Mouse (Mus musculus) forebrain, postnatal 0 days (tissue): ENCODE data around the gene Klhl35. TPM values are rescaled to one million over a fixed set of nuclear protein-coding genes. Genes with fewer than 3 reads are reported as not detected.

Source experiments
- ATAC-seq: fragments of 200-750 bp; cut with Nextera tagmentation; 2 replicates; pipeline ENCODE4 v1.8.0; 2017; ENCODE audit warnings: mild to moderate bottlenecking, moderate library complexity
- DNase-seq: peaks from one replicate; pipeline ENCODE4 v3.0.0-alpha.2; 2015
- H3K27ac ChIP-seq: fragments of 300-500 bp; sonication (generic); 2 replicates; pipeline ENCODE4 v1.5.1; 2014; ENCODE audit warnings: low read depth, mild to moderate bottlenecking, antibody characterized with exemption, low read length, moderate library complexity, mixed read lengths
- H3K27me3 ChIP-seq: fragments of 300-500 bp; sonication (generic); 2 replicates; pipeline ENCODE4 v1.6.1; 2014; ENCODE audit warnings: mild to moderate bottlenecking, low read length, mixed read lengths; ENCODE audit not compliant: insufficient read depth
- H3K36me3 ChIP-seq: fragments of 300-500 bp; sonication (generic); 2 replicates; pipeline ENCODE4 v1.6.1; 2014; ENCODE audit warnings: mild to moderate bottlenecking, moderate library complexity; ENCODE audit not compliant: insufficient read depth
- H3K4me1 ChIP-seq: fragments of 300-500 bp; sonication (generic); 2 replicates; pipeline ENCODE4 v1.6.1; 2014; ENCODE audit warnings: antibody characterized with exemption; ENCODE audit not compliant: insufficient read depth
- H3K4me2 ChIP-seq: fragments of 300-500 bp; sonication (generic); 2 replicates; pipeline ENCODE4 v1.6.1; 2014; ENCODE audit warnings: low read depth, mild to moderate bottlenecking, moderate library complexity
- H3K4me3 ChIP-seq: fragments of 300-500 bp; sonication (generic); 2 replicates; pipeline ENCODE4 v1.5.1; 2014; ENCODE audit warnings: low read depth, low read length, mixed read lengths
- H3K9ac ChIP-seq: fragments of 300-500 bp; sonication (generic); 2 replicates; pipeline ENCODE4 v1.6.1; 2014; ENCODE audit warnings: mild to moderate bottlenecking
- H3K9me3 ChIP-seq: fragments of 300-500 bp; sonication (generic); 2 replicates; pipeline ENCODE4 v1.6.1; 2016; ENCODE audit warnings: low read length
- CTCF ChIP-seq: sonication (generic); IDR thresholded peaks from 2 replicates; pipeline ENCODE4 v1.5.1; 2016; ENCODE audit warnings: antibody characterized with exemption, control low read depth, low read depth
- WGBS: fragments of 180-500 bp; shearing (Covaris S2); extraction: QIAGEN DNeasy Blood & Tissue Kit; methylation state at CpG from one replicate; pipeline ENCODE4 v1.1.7; 2014; 5-methylcytosine and 5-hydroxymethylcytosine counted together
- polyA plus RNA-seq: library from polyadenylated mRNA; unstranded; fragments of >200 nt; fragmentation: Nextera tagmentation; extraction: Ambion mirVana; gene quantifications from 2 replicates; pipeline ENCODE4 v1.2.1, GENCODE M21; 2015
- total RNA-seq: library from RNA; depleted of rRNA; stranded (reverse); fragments of >200 nt; gene quantifications from 2 replicates; pipeline ENCODE4 v1.2.3, GENCODE M21; 2014; rRNA removed

The Klhl35 gene
- total RNA-seq: 3.8 and 4.5 TPM in 2 replicates
- 3.1 and 3.4 TPM in 2 replicates for polyA plus RNA-seq

GRCm38 (mm10) chr7:99465811-99466210 lies at the start of gene Klhl35:
Klhl35 (plus strand) TSS chr7:99466004.
- DNase-seq (peak; percentile 75), ATAC-seq (0 out of 2 replicates have a peak, but pooled peaks have one; percentile 8)
- H3K4me3 ChIP-seq: no peak within 1 kb of the TSS
- WGBS: 13% methylated on average over 8 of the region's 8 CpGs
- peaks cover 21% of the 10 kb centered on the region for H3K4me1 ChIP-seq
- no peaks in the 10 kb centered on the region for H3K9me3 ChIP-seq
- TF ChIP-seq CTCF: no peak
- peak within 1 kb of the TSS; percentile 41 for H3K4me2 ChIP-seq
- H3K9ac ChIP-seq: peak within 1 kb of the TSS; percentile 40
- H3K27me3 ChIP-seq: no peaks in the 10 kb centered on the region
- 0 out of 2 replicates have a peak, but pooled peaks cover 6% of the 10 kb centered on the region for H3K36me3 ChIP-seq
- peak within 1 kb of the TSS; percentile 79 for H3K27ac ChIP-seq

GRCm38 (mm10) chr7:99419311-99419710 lies 46.5 kb upstream of the Klhl35 start:
- Histone ChIP-seq H3K36me3 (peaks cover 5% of the 10 kb centered on the region; the same call in 1 of the 2 replicates), H3K4me3 (no peak overlapping the region), H3K9ac (no peak overlapping the region), H3K4me2 (no peak overlapping the region), H3K4me1 (no peaks in the 10 kb centered on the region), H3K27ac (no peak overlapping the region), H3K9me3 (no peaks in the 10 kb centered on the region), H3K27me3 (no peaks in the 10 kb centered on the region)
- ATAC-seq: no peak
- WGBS: 80% methylated on average over 3 of the region's 3 CpGs
- no peak for DNase-seq
- TF ChIP-seq CTCF: no peak

GRCm38 (mm10) chr7:99421006-99421405 lies 44.8 kb upstream of the Klhl35 start:
- 89% methylated on average over 6 of the region's 6 CpGs for WGBS

DNA sequence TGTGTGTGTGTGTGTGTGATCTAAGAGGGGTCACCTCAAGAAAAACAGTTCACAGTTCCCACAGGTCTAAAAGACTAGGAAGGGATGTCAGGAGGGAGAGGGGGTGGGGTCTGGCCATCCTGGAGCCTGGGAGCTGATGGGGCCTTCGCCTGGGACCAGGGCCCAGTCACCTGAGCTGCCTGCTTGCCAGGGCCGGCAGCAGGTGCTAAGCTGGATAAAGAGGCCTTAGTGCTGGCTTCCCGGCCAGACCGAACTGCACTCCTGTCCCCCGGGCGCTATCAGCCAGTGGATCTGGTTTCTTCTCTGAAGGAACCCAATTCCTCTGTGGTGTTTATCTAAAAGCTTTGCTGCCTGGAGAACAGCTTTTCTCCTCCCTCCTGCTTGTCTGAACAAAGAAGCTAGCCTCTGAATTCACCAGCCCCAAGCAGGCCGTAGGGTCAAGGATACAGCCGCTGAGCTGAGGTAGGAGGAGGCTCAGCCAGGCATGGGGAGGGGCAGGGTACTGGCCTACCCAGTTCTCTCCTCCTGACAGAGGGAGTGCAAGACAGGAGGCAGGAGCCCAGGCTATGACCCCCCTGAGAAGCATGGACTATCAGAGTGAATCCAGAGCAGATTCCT lies 41.2 kb upstream of the Klhl35 start:
- Histone ChIP-seq H3K27me3 (no peaks in the 10 kb centered on the region), H3K4me2 (no peak overlapping the region), H3K4me3 (no peak overlapping the region), H3K4me1 (no peaks in the 10 kb centered on the region), H3K9ac (no peak overlapping the region), H3K36me3 (peaks cover 5% of the 10 kb centered on the region; the same call in 1 of the 2 replicates), H3K9me3 (no peaks in the 10 kb centered on the region), H3K27ac (no peak overlapping the region)
- ATAC-seq: no peak
- no peak for DNase-seq
- 33% methylated on average over 8 of the region's 8 CpGs for WGBS
- no peak for TF ChIP-seq CTCF

More at GRCm38 (mm10) chr7:99421006-99421405, 44.8 kb upstream of the Klhl35 start:
- no peak for ATAC-seq
- H3K9me3 ChIP-seq: no peaks in the 10 kb centered on the region
- TF ChIP-seq CTCF: no peak
- H3K27me3 ChIP-seq: no peaks in the 10 kb centered on the region
- H3K9ac ChIP-seq: no peak overlapping the region
- H3K27ac ChIP-seq: no peak overlapping the region
- no peak for DNase-seq
- H3K4me3 ChIP-seq: no peak overlapping the region
- H3K4me2 ChIP-seq: no peak overlapping the region
- H3K36me3 ChIP-seq: peaks cover 5% of the 10 kb centered on the region; the same call in 1 of the 2 replicates
- H3K4me1 ChIP-seq: no peaks in the 10 kb centered on the region

DNA sequence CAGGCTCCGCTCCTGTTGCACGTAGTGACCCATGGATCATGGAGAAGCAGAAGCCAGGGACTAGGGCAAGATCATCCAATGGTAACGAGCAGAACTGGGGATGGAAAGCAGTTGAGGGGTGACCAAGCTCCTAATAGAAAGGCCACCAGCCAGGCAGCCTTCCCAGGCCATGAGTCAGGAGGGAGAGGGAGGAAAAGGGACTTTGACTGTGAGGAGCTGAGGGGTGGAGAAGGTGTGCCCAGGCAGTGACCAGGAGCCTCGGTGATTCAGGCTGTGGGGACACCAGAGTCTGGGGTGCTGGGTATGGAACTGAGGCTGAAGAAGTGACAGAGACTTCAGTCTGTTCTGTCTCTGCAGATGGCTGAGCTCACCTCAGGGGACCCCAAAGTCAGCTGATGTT lies 40.1 kb upstream of the Klhl35 start:
- WGBS: 89% methylated on average over 4 of the region's 4 CpGs
- TF ChIP-seq CTCF: no peak
- Histone ChIP-seq H3K27ac (no peak overlapping the region), H3K9ac (no peak overlapping the region), H3K27me3 (no peaks in the 10 kb centered on the region), H3K4me1 (no peaks in the 10 kb centered on the region), H3K4me3 (no peak overlapping the region), H3K4me2 (no peak overlapping the region), H3K9me3 (no peaks in the 10 kb centered on the region), H3K36me3 (peaks cover 5% of the 10 kb centered on the region; the same call in 1 of the 2 replicates)
- DNase-seq (no peak), ATAC-seq (no peak)

DNA sequence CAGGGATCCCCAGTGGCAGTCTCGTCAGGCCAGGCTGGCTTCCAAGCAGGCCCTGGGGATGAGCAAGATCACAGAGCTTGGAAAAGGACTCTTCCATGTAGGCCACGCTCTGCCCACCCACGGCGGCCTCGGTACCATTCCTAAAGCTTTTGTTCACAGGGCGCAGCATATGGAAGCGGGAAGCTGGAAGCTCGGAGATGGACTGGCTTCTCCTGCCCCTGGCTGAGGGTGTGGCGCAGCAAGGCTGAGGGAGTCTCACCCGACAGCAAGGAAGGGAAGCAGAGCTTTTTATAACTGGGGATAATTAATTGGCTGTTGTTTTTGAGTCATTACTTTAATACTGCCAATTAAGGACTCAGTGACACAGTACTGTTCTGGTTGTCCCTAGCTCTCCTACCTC lies 38.8 kb upstream of the Klhl35 start:
- Histone ChIP-seq H3K9ac (no peak overlapping the region), H3K4me1 (peaks cover 3% of the 10 kb centered on the region; the same call in 1 of the 2 replicates), H3K4me3 (no peak overlapping the region), H3K27ac (no peak overlapping the region), H3K27me3 (no peaks in the 10 kb centered on the region), H3K9me3 (no peaks in the 10 kb centered on the region), H3K36me3 (peaks cover 5% of the 10 kb centered on the region; the same call in 1 of the 2 replicates), H3K4me2 (no peak overlapping the region)
- DNase-seq (no peak), ATAC-seq (no peak)
- WGBS: 40% methylated on average over 10 of the region's 10 CpGs
- no peak for TF ChIP-seq CTCF

DNA sequence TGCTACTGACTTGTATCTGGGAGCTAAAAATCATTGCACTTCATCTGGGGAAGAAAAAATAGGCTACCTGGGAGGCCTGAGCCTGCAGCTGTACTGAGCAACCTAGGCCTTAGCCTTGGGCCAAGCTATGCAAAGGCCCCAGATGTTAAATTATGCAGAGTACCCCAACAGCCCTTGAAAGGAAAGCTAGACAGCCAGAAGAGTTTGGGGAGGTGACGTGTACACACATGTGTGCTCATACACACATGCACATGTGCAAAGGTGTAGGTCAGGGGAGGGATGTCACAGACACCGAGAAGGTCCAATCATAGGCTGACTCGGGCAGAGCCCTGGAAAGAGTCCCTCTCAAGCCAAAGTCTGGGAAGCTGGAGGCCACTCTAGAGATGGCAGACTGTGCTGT lies 37.8 kb upstream of the Klhl35 start:
- H3K36me3 ChIP-seq: peaks cover 5% of the 10 kb centered on the region; the same call in 1 of the 2 replicates
- WGBS: 89% methylated on average over 3 of the region's 3 CpGs
- no peak for ATAC-seq
- H3K9ac ChIP-seq: no peak overlapping the region
- no peak for TF ChIP-seq CTCF
- H3K4me2 ChIP-seq: no peak overlapping the region
- no peak for DNase-seq
- no peaks in the 10 kb centered on the region for H3K27me3 ChIP-seq
- H3K4me1 ChIP-seq: peaks cover 10% of the 10 kb centered on the region; the same call in 1 of the 2 replicates
- no peak overlapping the region for H3K27ac ChIP-seq
- H3K4me3 ChIP-seq: no peak overlapping the region
- no peaks in the 10 kb centered on the region for H3K9me3 ChIP-seq
